Mouse (Mus musculus): ENCODE results near the gene Exoc6. TPM values are rescaled to one million over a fixed set of nuclear protein-coding genes. Genes with fewer than 3 reads are reported as not detected.
A peak's percentile ranks its signal among the peaks of the same experiment; 100 is the strongest.

Exoc6 gene
- polyA plus RNA-seq, 1 experiment from 2014 or later: 12.8 TPM

DNA sequence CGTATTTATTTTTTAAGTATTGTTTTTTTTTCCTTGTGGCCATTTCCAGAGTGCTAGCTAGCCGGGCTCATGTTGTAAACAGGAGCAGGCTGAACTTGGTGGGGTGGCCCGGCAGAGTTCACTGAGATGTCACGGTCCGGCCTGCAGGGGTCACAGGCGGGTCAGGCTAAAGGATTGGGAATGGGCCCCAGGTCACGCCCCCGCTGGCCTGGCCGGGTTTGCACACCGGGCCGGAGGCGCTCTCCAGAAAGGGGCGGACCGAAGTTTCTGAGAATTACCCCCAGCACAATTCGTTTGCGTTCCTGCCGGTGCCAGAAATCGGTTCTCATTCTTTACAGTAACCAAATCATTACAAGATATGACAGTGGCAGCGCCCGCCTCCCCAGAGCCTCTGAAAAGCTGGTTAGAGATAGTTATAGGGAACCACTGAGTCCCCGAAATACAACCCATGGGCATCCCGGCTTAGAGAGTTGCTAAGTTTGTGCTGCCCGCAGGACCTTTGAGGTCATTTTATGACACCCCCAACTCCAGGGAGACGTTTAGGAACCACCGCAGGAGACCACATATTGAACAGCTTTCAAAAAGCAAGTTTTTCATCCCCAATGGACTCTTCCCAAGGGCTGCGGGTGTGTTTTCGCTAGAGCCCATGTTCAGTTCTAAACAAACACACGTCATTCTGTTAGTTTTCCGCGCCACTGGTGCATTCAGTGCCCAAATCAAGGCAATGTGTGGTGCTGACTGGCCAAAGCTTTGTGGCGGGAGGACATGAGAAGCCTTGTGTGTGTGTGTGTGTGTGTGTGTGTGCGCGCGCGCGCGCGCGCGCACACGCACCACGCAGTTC lies 145.8 kb downstream of the Exoc6 start:
- peaks cover 18% of the 10 kb centered on the region for H3K4me1 ChIP-seq (ENCODE audit: control insufficient read depth, insufficient read depth, low read length)
- H3K9me3 ChIP-seq (ENCODE audit: control insufficient read depth, low read depth, low read length): no peaks in the 10 kb centered on the region
- no peak overlapping the region for H3K27ac ChIP-seq (ENCODE audit: low read length)
- peaks cover 95% of the 10 kb centered on the region for H3K27me3 ChIP-seq (ENCODE audit: control insufficient read depth, insufficient read depth, low read length)
- WGBS: 4% methylated on average over 42 of the region's 42 CpGs
- no peak for ATAC-seq (ENCODE audit: insufficient number of reproducible peaks, insufficient read depth, low FRiP score, low read depth)
- no peaks in the 10 kb centered on the region for H3K36me3 ChIP-seq (ENCODE audit: control insufficient read depth, insufficient read depth, low read length)
- H3K4me3 ChIP-seq (ENCODE audit: low read depth, low read length): no peak overlapping the region
- no peak overlapping the region; the same call in 1 of the 2 replicates for H3K4me2 ChIP-seq (replicated peaks; ENCODE audit: low read depth, low read length)
- H3K9ac ChIP-seq (replicated peaks; ENCODE audit: low read depth, low read length): no peak overlapping the region

DNA sequence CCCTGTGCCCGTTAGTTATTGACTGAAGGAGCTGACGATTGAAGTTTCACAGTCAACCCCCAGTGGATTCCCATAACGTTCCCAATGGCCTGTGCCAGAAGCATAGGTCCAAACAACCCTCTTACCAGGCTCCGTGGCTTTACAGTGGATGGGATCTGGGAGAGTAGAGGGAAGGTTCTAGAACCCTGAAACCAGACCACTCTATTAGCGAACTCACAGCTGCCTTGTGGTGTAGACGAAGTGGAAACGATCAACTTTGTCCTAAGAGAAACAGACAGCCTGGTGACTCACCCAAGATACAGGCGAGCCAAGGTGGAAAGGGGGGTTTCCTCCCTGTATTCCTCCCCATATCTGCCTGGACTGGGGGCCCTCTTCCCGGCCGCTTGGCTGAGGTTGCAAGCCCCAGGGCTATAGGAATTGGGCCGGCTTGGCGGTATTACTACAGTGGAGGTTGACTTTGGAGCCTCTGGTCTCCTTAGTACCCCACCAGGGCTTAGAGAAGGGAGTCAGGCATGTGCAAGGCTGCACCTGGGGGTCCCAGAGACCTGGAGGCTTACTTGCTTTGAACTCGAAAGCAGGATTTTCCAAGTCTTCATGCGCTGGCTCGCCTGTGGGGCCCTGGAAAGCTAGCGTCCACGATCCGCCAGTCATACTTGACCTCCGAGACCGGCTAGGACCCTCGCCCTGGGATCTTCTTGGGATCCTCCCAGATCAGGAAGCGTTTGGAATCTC lies 146.6 kb downstream of the Exoc6 start:
- WGBS: 4% methylated on average over 22 of the region's 22 CpGs
- peak overlapping the region; percentile 48 for H3K4me2 ChIP-seq (replicated peaks; ENCODE audit: low read depth, low read length)
- H3K9me3 ChIP-seq (ENCODE audit: control insufficient read depth, low read depth, low read length): no peaks in the 10 kb centered on the region
- no peak overlapping the region for H3K9ac ChIP-seq (replicated peaks; ENCODE audit: low read depth, low read length)
- peak overlapping the region; percentile 33; the same call in 1 of the 2 replicates for H3K4me3 ChIP-seq (ENCODE audit: low read depth, low read length)
- ATAC-seq (ENCODE audit: insufficient number of reproducible peaks, insufficient read depth, low FRiP score, low read depth): no peak
- no peak overlapping the region for H3K27ac ChIP-seq (ENCODE audit: low read length)
- peaks cover 91% of the 10 kb centered on the region for H3K27me3 ChIP-seq (ENCODE audit: control insufficient read depth, insufficient read depth, low read length)
- H3K4me1 ChIP-seq (ENCODE audit: control insufficient read depth, insufficient read depth, low read length): peaks cover 18% of the 10 kb centered on the region
- H3K36me3 ChIP-seq (ENCODE audit: control insufficient read depth, insufficient read depth, low read length): no peaks in the 10 kb centered on the region

DNA sequence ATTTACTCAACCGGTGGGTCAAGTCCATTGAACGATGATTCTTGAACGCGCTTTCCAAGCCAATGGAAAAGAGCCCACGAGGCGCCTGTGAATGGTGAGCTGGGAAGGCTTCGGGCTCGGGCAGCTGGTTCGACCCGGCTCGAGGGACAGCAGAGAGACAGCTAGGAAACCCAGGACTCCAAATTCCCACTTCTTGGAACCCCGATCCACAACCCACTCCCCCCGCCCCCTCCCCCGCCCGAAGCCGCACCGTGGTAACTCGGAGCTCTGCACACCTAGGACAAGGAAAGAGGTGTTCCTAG lies 147.1 kb downstream of the Exoc6 start:
- under 1% methylated on average over 18 of the region's 18 CpGs for WGBS
- no peaks in the 10 kb centered on the region for H3K36me3 ChIP-seq (ENCODE audit: control insufficient read depth, insufficient read depth, low read length)
- H3K4me2 ChIP-seq (replicated peaks; ENCODE audit: low read depth, low read length): peak overlapping the region; percentile 48
- H3K4me1 ChIP-seq (ENCODE audit: control insufficient read depth, insufficient read depth, low read length): peaks cover 18% of the 10 kb centered on the region
- H3K4me3 ChIP-seq (ENCODE audit: low read depth, low read length): peak overlapping the region; percentile 33
- no peak overlapping the region for H3K9ac ChIP-seq (replicated peaks; ENCODE audit: low read depth, low read length)
- ATAC-seq (ENCODE audit: insufficient number of reproducible peaks, insufficient read depth, low FRiP score, low read depth): no peak
- no peak overlapping the region for H3K27ac ChIP-seq (ENCODE audit: low read length)
- peaks cover 91% of the 10 kb centered on the region for H3K27me3 ChIP-seq (ENCODE audit: control insufficient read depth, insufficient read depth, low read length)
- H3K9me3 ChIP-seq (ENCODE audit: control insufficient read depth, low read depth, low read length): no peaks in the 10 kb centered on the region

DNA sequence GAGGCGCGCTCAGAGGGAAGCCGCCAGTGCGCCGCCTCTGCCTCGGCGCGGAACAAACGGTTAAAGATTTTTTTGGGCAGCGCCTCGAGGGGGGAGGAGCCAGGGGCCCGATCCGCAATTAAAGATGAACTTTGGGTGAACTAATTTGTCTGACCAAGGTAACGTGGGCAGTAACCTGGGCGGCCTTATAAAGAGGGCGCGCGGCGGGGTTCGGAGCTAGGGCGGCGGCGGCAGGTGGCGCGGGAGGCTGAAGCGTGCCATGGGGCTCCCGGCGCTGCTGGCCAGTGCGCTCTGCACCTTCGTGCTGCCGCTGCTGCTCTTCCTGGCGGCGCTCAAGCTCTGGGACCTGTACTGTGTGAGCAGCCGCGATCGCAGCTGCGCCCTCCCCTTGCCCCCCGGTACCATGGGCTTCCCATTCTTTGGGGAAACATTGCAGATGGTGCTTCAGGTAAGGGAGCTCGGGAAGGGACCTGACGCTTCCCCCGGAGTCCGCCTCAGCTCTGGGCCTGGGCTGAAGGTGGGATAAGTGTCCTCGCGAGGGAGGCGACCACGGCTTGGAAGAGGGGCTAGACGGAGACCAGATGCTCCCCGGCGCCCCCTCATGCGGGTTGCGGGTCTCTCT lies 147.5 kb downstream of the Exoc6 start, which contains the start of gene Cyp26a1:
Cyp26a1 (plus strand) TSS at position 148 of the 622 bp plus-strand sequence.
- no peaks in the 10 kb centered on the region for H3K36me3 ChIP-seq (ENCODE audit: control insufficient read depth, insufficient read depth, low read length)
- H3K27ac ChIP-seq (ENCODE audit: low read length): no peak within 1 kb of the TSS
- WGBS: under 1% methylated on average over 51 of the region's 51 CpGs
- H3K9ac ChIP-seq (replicated peaks; ENCODE audit: low read depth, low read length): no peak within 1 kb of the TSS
- peak within 1 kb of the TSS; percentile 48 for H3K4me2 ChIP-seq (replicated peaks; ENCODE audit: low read depth, low read length)
- peaks cover 93% of the 10 kb centered on the region for H3K27me3 ChIP-seq (ENCODE audit: control insufficient read depth, insufficient read depth, low read length)
- no peak for ATAC-seq (ENCODE audit: insufficient number of reproducible peaks, insufficient read depth, low FRiP score, low read depth)
- H3K9me3 ChIP-seq (ENCODE audit: control insufficient read depth, low read depth, low read length): no peaks in the 10 kb centered on the region
- H3K4me3 ChIP-seq (ENCODE audit: low read depth, low read length): peak within 1 kb of the TSS; percentile 33
- H3K4me1 ChIP-seq (ENCODE audit: control insufficient read depth, insufficient read depth, low read length): peaks cover 16% of the 10 kb centered on the region

GRCm38 (mm10) chr19:37698273-37699160 lies 148.3 kb downstream of the Exoc6 start:
- H3K9ac ChIP-seq (replicated peaks; ENCODE audit: low read depth, low read length): no peak overlapping the region
- under 1% methylated on average over 61 of the region's 63 CpGs for WGBS
- peak overlapping the region; percentile 33 for H3K4me3 ChIP-seq (ENCODE audit: low read depth, low read length)
- no peaks in the 10 kb centered on the region for H3K36me3 ChIP-seq (ENCODE audit: control insufficient read depth, insufficient read depth, low read length)
- H3K9me3 ChIP-seq (ENCODE audit: control insufficient read depth, low read depth, low read length): no peaks in the 10 kb centered on the region
- no peak for ATAC-seq (ENCODE audit: insufficient number of reproducible peaks, insufficient read depth, low FRiP score, low read depth)
- H3K27me3 ChIP-seq (ENCODE audit: control insufficient read depth, insufficient read depth, low read length): peaks cover 93% of the 10 kb centered on the region
- peak overlapping the region; percentile 48 for H3K4me2 ChIP-seq (replicated peaks; ENCODE audit: low read depth, low read length)
- H3K4me1 ChIP-seq (ENCODE audit: control insufficient read depth, insufficient read depth, low read length): peaks cover 16% of the 10 kb centered on the region
- H3K27ac ChIP-seq (ENCODE audit: low read length): no peak overlapping the region

GRCm38 (mm10) chr19:37699711-37700110 lies 149.5 kb downstream of the Exoc6 start:
- Histone ChIP-seq H3K36me3 (ENCODE audit: control insufficient read depth, insufficient read depth, low read length) (no peaks in the 10 kb centered on the region), H3K4me3 (ENCODE audit: low read depth, low read length) (no peak overlapping the region), H3K9me3 (ENCODE audit: control insufficient read depth, low read depth, low read length) (no peaks in the 10 kb centered on the region), H3K27ac (ENCODE audit: low read length) (no peak overlapping the region), H3K9ac (replicated peaks; ENCODE audit: low read depth, low read length) (no peak overlapping the region), H3K27me3 (ENCODE audit: control insufficient read depth, insufficient read depth, low read length) (peaks cover 81% of the 10 kb centered on the region), H3K4me1 (ENCODE audit: control insufficient read depth, insufficient read depth, low read length) (peaks cover 16% of the 10 kb centered on the region), H3K4me2 (replicated peaks; ENCODE audit: low read depth, low read length) (no peak overlapping the region)
- 26% methylated on average over 9 of the region's 9 CpGs for WGBS
- no peak for ATAC-seq (ENCODE audit: insufficient number of reproducible peaks, insufficient read depth, low FRiP score, low read depth)

- H3K27ac ChIP-seq (ENCODE audit: low read length): no peak overlapping the region
- WGBS: 49% methylated on average over 21 of the region's 21 CpGs
- no peak for ATAC-seq (ENCODE audit: insufficient number of reproducible peaks, insufficient read depth, low FRiP score, low read depth)
These were observed 152.3 kb downstream of the Exoc6 start for GRCm38 (mm10) chr19:37702377-37703076.

More at GRCm38 (mm10) chr19:37702377-37703076, 152.3 kb downstream of the Exoc6 start:
- peaks cover 6% of the 10 kb centered on the region; the same call in 1 of the 2 replicates for H3K4me1 ChIP-seq (ENCODE audit: control insufficient read depth, insufficient read depth, low read length)
- no peaks in the 10 kb centered on the region for H3K9me3 ChIP-seq (ENCODE audit: control insufficient read depth, low read depth, low read length)
- no peak overlapping the region for H3K4me2 ChIP-seq (replicated peaks; ENCODE audit: low read depth, low read length)
- peaks cover 54% of the 10 kb centered on the region for H3K27me3 ChIP-seq (ENCODE audit: control insufficient read depth, insufficient read depth, low read length)
- no peaks in the 10 kb centered on the region for H3K36me3 ChIP-seq (ENCODE audit: control insufficient read depth, insufficient read depth, low read length)
- no peak overlapping the region for H3K9ac ChIP-seq (replicated peaks; ENCODE audit: low read depth, low read length)
- H3K4me3 ChIP-seq (ENCODE audit: low read depth, low read length): no peak overlapping the region
